In the genomic region with DNA sequence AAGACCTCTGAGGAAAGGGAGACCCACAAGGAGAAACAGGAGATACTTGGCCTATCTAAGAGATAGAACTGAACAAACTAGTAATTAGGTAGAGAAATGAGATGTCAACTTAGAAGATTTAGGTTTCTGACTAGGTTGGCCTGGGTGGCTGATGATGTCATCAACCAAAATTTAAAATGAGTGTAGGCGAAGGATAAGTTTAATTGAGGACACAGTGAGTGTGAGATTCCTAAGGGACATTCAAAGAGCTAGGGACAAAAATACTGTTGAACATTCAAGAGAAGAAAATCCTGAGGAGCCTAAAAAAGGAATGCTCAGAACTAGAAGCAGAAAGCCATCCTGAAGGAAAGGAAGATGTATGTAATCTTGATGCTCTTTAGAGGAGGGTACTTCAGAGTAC, we compare ENCODE assay signal across 19 mouse cellular contexts. TPM values are rescaled to one million over a fixed set of nuclear protein-coding genes. Genes with fewer than 3 reads are reported as not detected.
"Had no signal": no experiment of that assay in that cellular context is flagged by ENCODE, and none has a peak within 500 bp of the region (broad histone marks: within the 10 kb centered on the region; RNA-seq: fewer than 3 reads in every experiment).

No protein-coding gene starts in this region.

- H3K27me3 ChIP-seq: liver, embryonic 15.5 days; lung, embryonic 15.5 days; megakaryocyte, embryonic 14.5 days; midbrain, embryonic 13.5 days; midbrain, embryonic 15.5 days; neural tube, embryonic 12.5 days; stomach, embryonic 15.5 days had no signal

- H3K36me3 ChIP-seq: liver, embryonic 15.5 days; lung, embryonic 15.5 days; neural tube, embryonic 12.5 days; stomach, embryonic 15.5 days had no signal

- H3K4me3 ChIP-seq: liver, embryonic 15.5 days; lung, embryonic 15.5 days; megakaryocyte, embryonic 14.5 days; midbrain, embryonic 13.5 days; midbrain, embryonic 15.5 days; neural tube, embryonic 12.5 days; stomach, embryonic 15.5 days had no signal

- H3K4me1 ChIP-seq: lung, embryonic 15.5 days; midbrain, embryonic 13.5 days; midbrain, embryonic 15.5 days; neural tube, embryonic 12.5 days; stomach, embryonic 15.5 days had no signal

- ATAC-seq: liver, postnatal 0 days; lung, postnatal 0 days; midbrain, embryonic 13.5 days; midbrain, embryonic 15.5 days had no signal

- H3K9me3 ChIP-seq: liver, embryonic 15.5 days; lung, embryonic 15.5 days; midbrain, embryonic 13.5 days; midbrain, embryonic 15.5 days; neural tube, embryonic 12.5 days; stomach, embryonic 15.5 days had no signal

- H3K4me2 ChIP-seq: liver, embryonic 15.5 days; lung, embryonic 15.5 days; midbrain, embryonic 13.5 days; midbrain, embryonic 15.5 days; neural tube, embryonic 12.5 days; stomach, embryonic 15.5 days had no signal

- DNase-seq: liver, postnatal 0 days; lung, adult 2 months; lung, postnatal 14 days; lung, postnatal 36 days; right cerebral cortex, postnatal 14 days; thymus, adult 18-20 months; thymus, postnatal 14 days; thymus, postnatal 36 days had no signal

- H3K27ac ChIP-seq: liver, embryonic 15.5 days; lung, embryonic 15.5 days; macrophage; midbrain, embryonic 13.5 days; midbrain, embryonic 15.5 days; neural tube, embryonic 12.5 days; stomach, embryonic 15.5 days; stomach, postnatal 0 days had no signal

- H3K9ac ChIP-seq: liver, embryonic 15.5 days; liver, postnatal 0 days; lung, embryonic 15.5 days; midbrain, embryonic 13.5 days; midbrain, embryonic 15.5 days; neural tube, embryonic 12.5 days; stomach, embryonic 15.5 days had no signal

RNA-seq across cellular contexts. Expression of gene 1700028K03Rik, which starts 18.4 kb away (rescaled TPM):
- total RNA-seq: monocyte, adult 5-6 weeks had no signal
- polyA plus RNA-seq: liver, embryonic 15.5 days; lung, adult 2 months; macrophage had no signal
